Mouse (Mus musculus) left cerebral cortex, adult 6 months (tissue): ENCODE results near the gene Chordc1. TPM values are rescaled to one million over a fixed set of nuclear protein-coding genes. Genes with fewer than 3 reads are reported as not detected.

Experiments used
- long read RNA-seq, 2 experiments: library from polyadenylated mRNA; unstranded; transcript quantifications; one replicate each; pipeline ENCODE4 v2.0.0; 2019 to 2020
- polyA plus RNA-seq: library from polyadenylated mRNA; unstranded; fragments of <200 nt; fragmentation: Nextera tagmentation; gene quantifications from 2 replicates; pipeline ENCODE4 v1.2.3, GENCODE M21; 2021

Chordc1 gene
- 84.1 and 109 TPM in 2 replicates for polyA plus RNA-seq
- long read RNA-seq, experiment 1, full-length matches to known transcripts, result 322 of 381 reads
- long read RNA-seq, experiment 1, partial matches to known transcripts, result 24 of 381 reads
- long read RNA-seq, experiment 1, other reads (novel, unspliced or antisense), result 35 of 381 reads
- long read RNA-seq, experiment 2, full-length matches to known transcripts, result 53 of 81 reads
- long read RNA-seq, experiment 2, partial matches to known transcripts, result 19 of 81 reads
- long read RNA-seq, experiment 2, other reads (novel, unspliced or antisense), result 9 of 81 reads

DNA sequence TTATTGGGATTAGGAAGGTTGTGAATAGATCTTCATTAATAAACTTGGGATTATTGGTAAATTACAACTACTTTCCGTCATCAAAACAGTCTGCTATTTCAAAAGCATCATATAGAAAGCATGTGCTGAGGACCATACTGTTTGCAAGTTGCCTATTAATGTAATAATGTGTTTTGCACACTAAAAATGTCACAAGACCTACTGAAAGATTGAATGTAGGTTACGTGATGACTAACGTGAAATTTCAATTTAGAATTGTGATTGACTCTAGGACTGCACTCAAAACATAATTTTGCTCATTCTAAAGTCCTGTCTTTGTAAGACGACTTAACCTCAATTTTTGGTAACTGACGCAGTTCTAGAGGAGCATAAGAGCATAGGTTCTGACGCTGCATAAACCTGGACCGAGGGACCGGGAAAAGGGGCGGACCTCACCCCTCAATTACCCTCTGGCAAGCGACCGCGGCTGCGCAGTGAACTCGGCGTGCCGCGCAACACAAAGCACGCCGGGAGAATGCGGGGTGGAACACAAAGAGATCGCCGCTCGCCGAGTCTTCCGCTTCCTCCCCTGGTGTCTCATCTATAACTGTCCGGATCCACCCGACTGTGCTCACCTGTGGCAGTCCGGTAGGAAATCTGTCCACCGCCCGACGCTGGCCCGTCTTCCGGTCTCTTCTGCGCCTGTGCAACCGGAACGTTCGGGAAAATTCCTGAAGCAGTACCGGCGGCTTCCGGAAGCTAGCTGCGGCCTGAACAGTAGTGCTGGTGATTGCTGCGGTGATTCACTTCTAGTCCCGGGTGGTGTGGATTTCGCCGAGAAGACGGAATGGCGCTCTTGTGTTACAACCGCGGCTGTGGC, at the start of gene Chordc1:
Gene Chordc1 (plus strand): TSS at position 555 of the 859 bp plus-strand sequence.

Other genes starting within 250 kb of the Chordc1 start
- 0.43 TPM in 2 replicates for gene Naalad2, start 110.9 kb downstream of the Chordc1 start, polyA plus RNA-seq
- gene Ubtfl1, start 112.3 kb downstream of the Chordc1 start, polyA plus RNA-seq, result not detected in 2 replicates
- not detected in 2 replicates for gene Mbd3l2, start 138.5 kb downstream of the Chordc1 start, polyA plus RNA-seq
- 0.87 and 1.3 TPM in 2 replicates for gene Zfp558, start 186.1 kb downstream of the Chordc1 start, polyA plus RNA-seq
- not detected in 2 replicates for gene Mbd3l1, start 186.2 kb downstream of the Chordc1 start, polyA plus RNA-seq